Mouse (Mus musculus) forebrain, embryonic 14.5 days (tissue): ENCODE measurements at regions not wholly inside any gene's neighbourhood (a gene's known extent, or its start where the extent isn't known, plus 50 kb on each side); places are given as distances from the start of the nearest gene placed in this dataset.

Source experiments
- ATAC-seq: fragments of 200-750 bp; cut with Nextera tagmentation; 2 replicates; pipeline ENCODE4 v1.8.0; 2017; ENCODE audit warnings: mild to moderate bottlenecking, moderate library complexity
- DNase-seq: peaks from one replicate; pipeline ENCODE4 v3.0.0-alpha.2; 2015; ENCODE audit warnings: low spot score
- H3K27ac ChIP-seq: fragments of 300-500 bp; sonication (generic); 2 replicates; pipeline ENCODE4 v1.5.1; 2014; ENCODE audit warnings: low read depth, mild to moderate bottlenecking, control low read depth, low read length, moderate library complexity
- H3K27me3 ChIP-seq: fragments of 300-500 bp; sonication (generic); replicated peaks from 2 replicates; pipeline ENCODE4 v1.6.1; 2014; ENCODE audit warnings: low read length, control low read depth, mixed read lengths; ENCODE audit not compliant: control insufficient read depth, insufficient read depth
- H3K36me3 ChIP-seq: fragments of 300-500 bp; sonication (generic); 2 replicates; pipeline ENCODE4 v1.6.1; 2014; ENCODE audit warnings: low read length, control low read depth; ENCODE audit not compliant: control insufficient read depth, insufficient read depth
- H3K4me1 ChIP-seq: fragments of 300-500 bp; sonication (generic); 2 replicates; pipeline ENCODE4 v1.6.1; 2014; ENCODE audit warnings: antibody characterized with exemption, low read length, control low read depth; ENCODE audit not compliant: control insufficient read depth, insufficient read depth
- H3K4me2 ChIP-seq: fragments of 300-500 bp; sonication (generic); 2 replicates; pipeline ENCODE4 v1.6.1; 2014; ENCODE audit warnings: mild to moderate bottlenecking, control low read depth, low read length
- H3K4me3 ChIP-seq: fragments of 300-500 bp; sonication (generic); 2 replicates; pipeline ENCODE4 v1.5.1; 2014; ENCODE audit warnings: low read depth, low read length, control low read depth
- H3K9ac ChIP-seq: fragments of 300-500 bp; sonication (generic); 2 replicates; pipeline ENCODE4 v1.6.1; 2014; ENCODE audit warnings: mild to moderate bottlenecking, low read length, control low read depth, moderate library complexity
- H3K9me3 ChIP-seq: fragments of 300-500 bp; sonication (generic); replicated peaks from 2 replicates; pipeline ENCODE4 v1.6.1; 2016; ENCODE audit warnings: low read length, control low read depth, mixed read lengths; ENCODE audit not compliant: control insufficient read depth
- WGBS: fragments of 180-500 bp; shearing (Covaris S2); extraction: QIAGEN DNeasy Blood & Tissue Kit; methylation state at CpG from one replicate; pipeline ENCODE4 v1.1.7; 2014; 5-methylcytosine and 5-hydroxymethylcytosine counted together

DNA sequence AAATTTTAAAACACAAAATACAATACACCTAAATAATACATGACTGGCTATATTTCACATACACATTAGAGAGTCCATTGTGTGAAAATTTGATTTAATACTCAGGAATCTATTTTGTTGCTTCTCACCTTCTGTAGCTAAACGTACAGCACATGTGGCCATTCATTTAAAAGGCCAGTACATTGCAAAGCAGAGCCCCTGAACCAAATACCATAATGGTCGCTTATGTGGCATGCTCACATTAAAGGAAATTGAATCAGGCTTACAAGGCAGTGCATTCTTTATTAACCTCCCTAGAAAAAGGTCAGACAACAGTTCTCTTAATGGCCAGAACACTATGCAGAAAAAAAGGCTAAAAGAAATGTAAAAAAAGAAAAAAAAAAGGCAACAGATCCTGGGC is 517.7 kb upstream of the Tenm3 start:
- ATAC-seq: no peak
- H3K9me3 ChIP-seq: no peaks in the 10 kb centered on the region
- no peak overlapping the region for H3K9ac ChIP-seq
- H3K4me1 ChIP-seq: peaks cover 23% of the 10 kb centered on the region; the same call in 1 of the 2 replicates
- WGBS: 56% methylated on average over 2 of the region's 2 CpGs
- H3K36me3 ChIP-seq: no peaks in the 10 kb centered on the region
- H3K4me2 ChIP-seq: no peak overlapping the region
- no peak overlapping the region for H3K4me3 ChIP-seq
- no peak for DNase-seq
- H3K27ac ChIP-seq: no peak overlapping the region
- no peaks in the 10 kb centered on the region for H3K27me3 ChIP-seq

DNA sequence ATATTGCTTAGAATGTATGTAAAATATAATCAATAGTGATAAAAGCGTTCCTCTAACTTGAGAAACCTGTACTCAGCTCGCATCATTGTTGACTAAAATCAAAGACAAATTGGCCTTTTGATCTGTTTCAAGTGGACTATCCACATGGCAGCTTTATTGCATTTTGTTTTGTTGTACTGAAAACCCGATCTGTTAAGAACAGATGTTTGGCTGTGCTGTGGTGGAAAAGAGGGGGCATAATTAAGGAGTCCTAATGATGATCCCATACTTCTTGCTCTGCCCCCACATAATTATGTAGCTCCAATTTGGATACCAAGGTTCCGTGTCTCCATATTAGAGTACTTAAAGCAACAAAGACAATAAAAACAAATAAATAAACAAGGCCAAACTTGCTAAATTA is 516.4 kb upstream of the Tenm3 start:
- DNase-seq (peak; percentile 47), ATAC-seq (peak; percentile 63)
- peaks cover 23% of the 10 kb centered on the region; the same call in 1 of the 2 replicates for H3K4me1 ChIP-seq
- H3K27me3 ChIP-seq: no peaks in the 10 kb centered on the region
- H3K4me3 ChIP-seq: no peak overlapping the region
- H3K4me2 ChIP-seq: no peak overlapping the region
- no peak overlapping the region for H3K27ac ChIP-seq
- H3K9me3 ChIP-seq: no peaks in the 10 kb centered on the region
- no peaks in the 10 kb centered on the region for H3K36me3 ChIP-seq
- H3K9ac ChIP-seq: no peak overlapping the region
- 24% methylated on average over 4 of the region's 4 CpGs for WGBS

DNA sequence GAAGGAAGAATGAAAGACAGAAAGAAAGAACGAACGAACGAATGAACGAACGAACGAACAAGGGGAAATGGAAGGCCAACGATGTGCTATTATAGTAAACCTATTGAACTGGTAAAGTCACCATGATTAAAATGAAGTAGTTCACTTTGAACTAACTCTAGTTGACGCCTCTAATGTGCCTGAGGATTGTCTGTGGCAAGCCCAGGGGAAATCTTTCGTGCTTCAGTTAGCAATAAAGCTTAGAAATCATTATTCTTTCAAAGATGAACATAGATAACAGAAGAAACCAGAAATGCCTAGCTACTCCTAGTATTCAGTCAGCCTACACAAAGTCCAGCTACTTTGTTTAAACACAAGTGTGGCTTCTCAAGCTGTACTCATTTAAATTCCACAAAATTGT is 515.9 kb upstream of the Tenm3 start:
- peak; percentile 4 for DNase-seq
- Histone ChIP-seq H3K4me3 (no peak overlapping the region), H3K4me2 (no peak overlapping the region), H3K9me3 (no peaks in the 10 kb centered on the region), H3K27me3 (no peaks in the 10 kb centered on the region), H3K36me3 (no peaks in the 10 kb centered on the region), H3K4me1 (peaks cover 23% of the 10 kb centered on the region; the same call in 1 of the 2 replicates), H3K27ac (no peak overlapping the region), H3K9ac (no peak overlapping the region)
- no peak for ATAC-seq
- 45% methylated on average over 9 of the region's 9 CpGs for WGBS

DNA sequence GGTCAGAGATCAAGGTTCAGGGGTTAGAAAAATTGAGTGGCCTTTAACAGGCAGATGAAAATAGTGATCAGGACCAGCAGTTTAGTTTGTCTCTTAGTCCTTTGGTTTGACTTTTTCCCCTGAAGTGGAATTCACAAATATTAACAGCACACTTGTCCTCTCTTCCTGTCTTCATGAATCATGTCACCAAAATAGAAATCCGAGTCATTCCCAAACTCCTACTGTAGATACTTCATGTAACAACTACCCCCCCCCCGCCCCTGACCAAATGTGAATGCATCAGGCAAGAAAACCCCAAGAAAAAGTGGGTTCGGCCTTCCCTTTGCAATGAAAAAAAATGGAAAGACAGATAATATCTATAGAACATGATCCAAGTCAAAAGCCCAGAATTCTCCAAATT is 504.9 kb upstream of the Tenm3 start:
- no peak for DNase-seq
- H3K27me3 ChIP-seq: no peaks in the 10 kb centered on the region
- H3K9me3 ChIP-seq: no peaks in the 10 kb centered on the region
- H3K4me1 ChIP-seq: no peaks in the 10 kb centered on the region
- no peak overlapping the region for H3K9ac ChIP-seq
- H3K4me2 ChIP-seq: no peak overlapping the region
- no peak for ATAC-seq
- 82% methylated on average over 3 of the region's 3 CpGs for WGBS
- no peak overlapping the region for H3K4me3 ChIP-seq
- H3K27ac ChIP-seq: no peak overlapping the region
- no peaks in the 10 kb centered on the region for H3K36me3 ChIP-seq

DNA sequence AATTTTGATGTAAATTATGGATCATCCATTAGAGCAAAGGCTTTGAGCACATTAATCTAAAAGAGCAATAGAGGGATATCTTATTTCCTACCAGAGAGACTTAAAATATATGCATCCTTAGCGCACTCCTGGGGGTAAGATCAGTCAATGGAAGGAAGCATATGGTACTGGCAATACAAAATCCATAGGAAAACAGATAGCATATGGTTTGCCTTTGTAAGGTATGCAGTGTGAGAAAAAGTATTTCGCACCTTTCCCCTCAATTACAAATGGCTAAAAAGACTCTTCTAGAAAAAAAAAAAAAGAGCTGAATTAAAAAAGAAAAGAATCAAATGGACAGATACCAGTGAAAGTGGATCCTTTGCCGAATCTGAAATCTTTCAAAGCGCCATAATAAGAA is 495.0 kb upstream of the Tenm3 start:
- Histone ChIP-seq H3K27ac (no peak overlapping the region), H3K27me3 (no peaks in the 10 kb centered on the region), H3K4me1 (no peaks in the 10 kb centered on the region), H3K36me3 (no peaks in the 10 kb centered on the region), H3K9ac (no peak overlapping the region), H3K9me3 (no peaks in the 10 kb centered on the region), H3K4me2 (no peak overlapping the region), H3K4me3 (no peak overlapping the region)
- ATAC-seq: peak; percentile 46; the same call in 1 of the 2 replicates
- WGBS: 65% methylated on average over 4 of the region's 4 CpGs
- DNase-seq: peak; percentile 59

DNA sequence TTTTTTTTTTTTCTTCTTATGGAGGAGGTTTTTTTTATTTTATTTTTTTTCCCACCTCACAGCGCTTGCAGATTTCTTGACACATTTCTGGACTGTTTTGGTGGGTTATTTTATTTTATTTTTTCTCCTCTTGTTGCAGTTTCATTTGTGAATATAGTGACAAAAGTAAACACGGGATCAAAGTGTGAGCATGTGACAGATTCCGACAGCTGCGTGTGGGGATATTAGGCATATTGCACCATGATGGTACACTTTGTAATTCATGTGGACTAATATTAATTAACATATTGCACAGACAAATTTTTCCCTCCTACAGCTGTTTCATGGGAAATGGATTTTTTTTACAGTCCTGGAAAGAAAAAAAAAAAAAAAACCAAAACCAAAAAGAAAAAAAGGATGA is 483.2 kb upstream of the Tenm3 start:
- no peak overlapping the region for H3K9ac ChIP-seq
- 75% methylated on average over 4 of the region's 4 CpGs for WGBS
- H3K27me3 ChIP-seq: no peaks in the 10 kb centered on the region
- H3K27ac ChIP-seq: no peak overlapping the region
- H3K4me1 ChIP-seq: no peaks in the 10 kb centered on the region
- DNase-seq (no peak), ATAC-seq (peak; percentile 23; the same call in 1 of the 2 replicates)
- no peaks in the 10 kb centered on the region for H3K9me3 ChIP-seq
- no peak overlapping the region for H3K4me3 ChIP-seq
- no peaks in the 10 kb centered on the region for H3K36me3 ChIP-seq
- H3K4me2 ChIP-seq: no peak overlapping the region

DNA sequence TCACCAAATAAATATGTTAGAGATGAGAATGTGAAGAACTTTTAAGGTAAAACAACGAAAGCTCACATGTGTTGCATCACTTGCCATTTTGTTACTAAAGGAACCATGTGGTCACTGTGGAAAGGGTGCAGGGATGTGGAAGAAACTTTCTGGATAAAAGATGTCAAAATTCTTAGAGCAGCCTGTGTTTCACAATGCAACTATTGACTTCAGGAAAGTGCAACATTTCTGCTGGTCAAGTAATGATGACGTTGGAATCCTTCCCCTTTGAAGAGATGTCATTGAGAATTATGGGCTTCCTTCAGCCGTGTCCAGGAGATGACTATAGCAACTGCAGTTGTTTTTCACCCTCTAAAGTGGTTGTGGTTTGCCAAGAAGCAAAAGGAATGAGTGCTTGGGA is 477.7 kb upstream of the Tenm3 start:
- 73% methylated on average over 3 of the region's 3 CpGs for WGBS
- H3K9ac ChIP-seq: no peak overlapping the region
- H3K4me3 ChIP-seq: no peak overlapping the region
- H3K4me2 ChIP-seq: no peak overlapping the region
- ATAC-seq (no peak), DNase-seq (no peak)
- no peaks in the 10 kb centered on the region for H3K9me3 ChIP-seq
- no peaks in the 10 kb centered on the region for H3K4me1 ChIP-seq
- H3K27ac ChIP-seq: no peak overlapping the region
- H3K27me3 ChIP-seq: no peaks in the 10 kb centered on the region
- H3K36me3 ChIP-seq: no peaks in the 10 kb centered on the region

DNA sequence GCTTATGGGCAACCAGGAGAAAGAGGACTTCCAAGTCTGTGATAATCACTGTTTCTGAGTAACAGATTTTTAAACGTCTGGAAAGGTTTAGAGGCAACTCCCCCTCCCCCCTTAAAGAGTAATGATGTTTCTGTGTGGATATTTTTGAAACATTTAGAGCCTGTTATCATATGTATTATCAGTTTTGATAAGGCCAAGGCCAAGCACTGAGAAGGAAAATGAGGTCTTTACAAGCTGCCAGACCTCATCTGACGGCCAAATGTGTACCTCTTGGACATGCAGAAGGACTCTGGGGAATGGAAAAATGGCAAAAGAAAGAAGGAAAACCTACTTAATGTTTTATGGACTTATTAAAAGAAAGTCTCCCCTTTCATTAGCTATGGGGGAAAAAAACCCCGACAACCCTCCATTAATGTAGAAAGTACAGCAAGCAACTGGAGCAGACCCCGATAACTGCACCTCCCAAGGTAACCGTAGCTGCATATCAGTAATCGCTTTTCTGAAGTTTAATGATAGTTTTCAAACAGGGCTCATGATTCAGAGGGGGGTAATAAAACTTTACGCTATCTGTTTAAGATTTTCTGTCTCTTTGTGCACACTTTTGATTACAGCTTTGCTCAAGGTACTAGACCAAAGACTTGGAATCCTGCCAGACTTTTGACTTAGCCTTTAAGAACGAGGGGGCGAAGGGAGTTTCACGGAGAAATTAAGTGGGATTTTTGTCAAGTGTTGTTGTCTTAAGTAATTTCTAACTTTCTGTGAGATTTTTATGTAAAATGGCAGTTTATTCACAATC is 469.9 kb upstream of the Tenm3 start:
- Histone ChIP-seq H3K27ac (no peak overlapping the region), H3K9me3 (no peaks in the 10 kb centered on the region), H3K9ac (no peak overlapping the region), H3K4me3 (no peak overlapping the region), H3K36me3 (no peaks in the 10 kb centered on the region), H3K4me1 (no peaks in the 10 kb centered on the region), H3K4me2 (no peak overlapping the region), H3K27me3 (no peaks in the 10 kb centered on the region)
- ATAC-seq: no peak
- peak; percentile 34 for DNase-seq
- WGBS: 64% methylated on average over 10 of the region's 10 CpGs

DNA sequence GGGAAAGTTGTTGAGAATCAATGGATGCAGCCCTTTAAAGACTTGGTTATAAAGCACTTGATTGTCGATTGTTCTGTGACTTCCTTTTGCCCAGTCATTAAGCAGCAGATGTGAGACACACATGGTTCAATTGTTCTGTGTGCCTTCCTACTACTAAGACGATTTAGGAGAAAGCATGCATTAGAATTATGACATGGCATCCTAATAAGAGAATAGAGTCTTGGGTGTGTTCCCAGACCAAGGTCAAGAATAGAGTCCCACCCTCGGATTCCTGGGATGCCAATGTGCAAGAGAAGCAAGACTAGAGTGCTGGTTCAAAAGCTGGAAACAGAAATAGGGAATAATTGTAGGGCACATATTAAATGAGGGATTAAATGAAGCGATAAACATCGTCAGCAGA is 469.1 kb upstream of the Tenm3 start:
- H3K27me3 ChIP-seq: no peaks in the 10 kb centered on the region
- H3K36me3 ChIP-seq: no peaks in the 10 kb centered on the region
- H3K4me3 ChIP-seq: no peak overlapping the region
- no peaks in the 10 kb centered on the region for H3K9me3 ChIP-seq
- no peaks in the 10 kb centered on the region for H3K4me1 ChIP-seq
- no peak overlapping the region for H3K27ac ChIP-seq
- no peak overlapping the region for H3K9ac ChIP-seq
- DNase-seq (no peak), ATAC-seq (no peak)
- no peak overlapping the region for H3K4me2 ChIP-seq
- WGBS: 61% methylated on average over 5 of the region's 5 CpGs
